Mouse (Mus musculus) macrophage (primary cell): ENCODE data around the gene Ybx2. TPM values are rescaled to one million over a fixed set of nuclear protein-coding genes. Genes with fewer than 3 reads are reported as not detected.
"Not testable (repeated sequence)": the region's sequence is repeated elsewhere in the genome, so short reads cannot be mapped to it uniquely, and the experiment has no call there.

Source experiments
- H3K27ac ChIP-seq: fragments of 350-480 bp; formaldehyde crosslinking; 2 replicates; pipeline ENCODE4 v1.9.0; 2021
- H3K36me3 ChIP-seq: fragments of 350-480 bp; formaldehyde crosslinking; 2 replicates; pipeline ENCODE4 v1.9.0; 2021; ENCODE audit errors: inconsistent target
- H3K4me3 ChIP-seq: fragments of 350-480 bp; formaldehyde crosslinking; 2 replicates; pipeline ENCODE4 v1.9.0; 2021; ENCODE audit errors: inconsistent target
- H3K79me2 ChIP-seq: fragments of 350-480 bp; formaldehyde crosslinking; 2 replicates; pipeline ENCODE4 v1.9.0; 2021; ENCODE audit errors: inconsistent target
- WGBS: methylation state at CpG from one replicate; pipeline ENCODE4 v1.1.7; 2026; ENCODE audit warnings: inconsistent platforms; ENCODE audit not compliant: missing documents; 5-methylcytosine and 5-hydroxymethylcytosine counted together
- polyA plus RNA-seq: library from polyadenylated mRNA; stranded (reverse); fragments of 250-400 nt; gene quantifications from 3 replicates; pipeline ENCODE4 v1.2.4, GENCODE M21; 2018; ENCODE audit warnings: inconsistent platforms

Ybx2 gene
- polyA plus RNA-seq, 1 experiment from 2014 or later = not detected

DNA sequence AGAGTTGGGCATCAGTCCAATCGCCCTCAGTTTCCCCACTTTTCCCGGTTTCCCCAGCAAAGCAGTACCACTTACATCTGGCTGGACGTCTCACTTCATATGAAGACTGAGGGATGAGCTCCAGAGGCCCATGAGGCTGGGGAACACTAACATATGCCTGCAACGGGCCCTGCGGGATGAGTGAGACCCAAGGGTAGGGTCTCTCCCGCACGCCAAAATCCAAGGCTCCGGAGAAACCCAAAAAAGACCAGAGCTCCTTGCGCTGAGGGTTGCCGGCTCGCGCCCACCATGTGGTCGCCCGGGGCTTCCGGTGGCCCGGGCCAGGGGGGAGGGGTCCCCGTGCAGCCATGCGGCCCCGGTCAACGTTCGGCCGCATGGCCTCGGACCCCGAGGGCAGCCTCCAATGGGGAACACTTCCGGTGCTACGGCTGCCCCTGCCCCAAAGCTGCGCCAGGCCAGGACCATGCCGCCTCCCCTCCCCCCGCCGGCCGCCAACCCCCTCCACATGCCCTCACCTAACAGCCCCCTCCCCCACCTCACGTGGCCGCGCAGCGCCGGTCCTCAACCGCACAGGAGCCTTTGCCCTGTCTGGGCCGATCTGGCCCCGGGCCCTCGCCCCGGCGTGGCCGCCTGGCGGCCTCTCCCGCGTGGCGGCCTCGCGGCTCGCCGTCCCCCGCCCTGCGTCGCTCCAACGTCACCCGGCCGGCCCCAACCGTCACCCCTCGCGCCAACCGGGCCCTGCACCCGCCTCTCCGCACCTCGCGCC lies 15.1 kb upstream of the Ybx2 start:
- Histone ChIP-seq H3K4me3 (peak overlapping the region; percentile 86), H3K27ac (peak overlapping the region; percentile 77), H3K79me2 (peaks cover 48% of the 10 kb centered on the region), H3K36me3 (peaks cover 33% of the 10 kb centered on the region)
- under 1% methylated on average over 42 of the region's 65 CpGs for WGBS

DNA sequence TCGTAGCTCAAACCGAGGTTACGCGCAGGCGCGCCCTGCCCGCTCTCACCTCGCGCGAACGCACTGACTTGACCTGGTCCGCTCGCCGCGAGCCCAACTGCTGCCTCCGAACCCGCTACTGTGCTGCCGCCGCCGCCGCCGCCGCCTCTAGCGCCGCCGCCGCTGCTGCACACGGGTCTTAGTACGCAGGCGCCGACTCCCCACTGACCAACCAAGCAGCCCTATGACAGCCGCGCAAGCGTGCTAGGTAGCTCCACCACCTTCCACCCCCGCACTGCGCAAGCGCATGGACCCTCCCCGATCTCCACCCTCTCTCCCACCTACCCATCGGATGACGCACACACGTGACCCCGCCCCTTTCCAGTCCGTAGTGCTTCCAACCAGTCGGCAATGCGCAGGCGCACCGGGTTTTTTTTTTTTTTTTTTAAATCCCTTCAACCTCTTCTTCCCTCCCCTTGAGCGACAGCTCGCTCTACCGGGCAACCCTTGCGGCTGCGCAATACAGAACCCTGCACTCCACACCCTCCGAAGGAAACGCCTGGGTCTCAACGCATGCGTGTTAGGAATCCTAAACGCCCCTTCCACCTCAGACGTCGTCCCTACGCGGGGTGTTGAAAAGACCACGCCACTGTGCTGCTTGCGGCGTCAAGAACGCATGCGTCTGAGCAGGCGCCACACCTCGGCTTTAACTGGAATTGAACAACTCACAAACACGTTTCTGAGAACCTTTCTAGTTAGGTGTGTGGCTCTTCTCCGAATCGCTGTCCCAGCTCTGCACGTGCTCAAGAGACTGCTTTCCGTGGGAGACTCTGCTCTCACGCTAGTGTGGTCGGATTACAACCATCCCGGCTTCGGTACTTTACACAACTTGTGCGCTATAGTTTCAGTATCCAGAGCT lies 14.2 kb upstream of the Ybx2 start, which contains the start of gene Eif5a:
Gene Eif5a (minus strand): TSS at position 845 of the 898 bp plus-strand sequence.
- Histone ChIP-seq H3K27ac (peak within 1 kb of the TSS; percentile 85), H3K36me3 (peaks cover 24% of the 10 kb centered on the region), H3K79me2 (peaks cover 39% of the 10 kb centered on the region), H3K4me3 (peak within 1 kb of the TSS; percentile 86)
- under 1% methylated on average over 78 of the region's 78 CpGs for WGBS

DNA sequence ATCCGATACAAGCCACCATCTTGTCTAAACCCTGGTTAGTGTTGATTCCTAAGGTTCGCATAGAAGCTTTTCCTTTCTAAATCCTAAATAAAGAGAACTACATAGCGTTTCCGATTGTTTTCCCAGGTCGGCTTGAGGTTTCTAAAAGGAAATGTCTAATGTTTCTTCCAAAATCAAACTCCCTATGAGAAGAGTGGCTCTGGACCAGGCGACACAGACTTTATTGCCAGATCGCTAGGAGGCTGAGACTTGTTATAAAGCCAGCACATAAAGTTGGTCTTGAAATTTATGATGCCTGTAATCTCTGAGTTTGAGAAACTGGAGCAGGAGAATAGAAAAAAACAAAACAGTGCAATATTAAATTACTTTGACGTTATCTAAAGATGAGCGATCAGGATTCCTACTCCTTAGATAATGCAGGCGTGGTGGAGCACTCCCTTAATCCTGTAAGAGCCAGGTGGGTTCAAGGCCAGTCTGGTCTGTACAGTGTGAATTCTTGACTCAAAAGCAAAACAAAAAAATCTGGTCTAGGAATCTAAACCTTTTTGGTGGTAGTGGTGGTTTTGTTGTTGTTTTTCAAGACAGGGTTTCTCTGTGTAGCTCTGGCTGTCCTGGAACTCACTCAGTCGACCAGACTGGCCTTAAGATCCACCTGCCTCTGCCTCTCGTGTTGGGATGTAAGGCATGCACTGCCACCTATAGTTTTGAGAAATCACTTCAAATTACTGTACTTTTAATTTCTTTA lies 13.4 kb upstream of the Ybx2 start:
- peak overlapping the region; percentile 67 for H3K4me3 ChIP-seq
- peak overlapping the region; percentile 85 for H3K27ac ChIP-seq
- WGBS = 9% methylated on average over 12 of the region's 12 CpGs
- peaks cover 31% of the 10 kb centered on the region for H3K79me2 ChIP-seq
- H3K36me3 ChIP-seq = peaks cover 15% of the 10 kb centered on the region; the same call in 1 of the 2 replicates

DNA sequence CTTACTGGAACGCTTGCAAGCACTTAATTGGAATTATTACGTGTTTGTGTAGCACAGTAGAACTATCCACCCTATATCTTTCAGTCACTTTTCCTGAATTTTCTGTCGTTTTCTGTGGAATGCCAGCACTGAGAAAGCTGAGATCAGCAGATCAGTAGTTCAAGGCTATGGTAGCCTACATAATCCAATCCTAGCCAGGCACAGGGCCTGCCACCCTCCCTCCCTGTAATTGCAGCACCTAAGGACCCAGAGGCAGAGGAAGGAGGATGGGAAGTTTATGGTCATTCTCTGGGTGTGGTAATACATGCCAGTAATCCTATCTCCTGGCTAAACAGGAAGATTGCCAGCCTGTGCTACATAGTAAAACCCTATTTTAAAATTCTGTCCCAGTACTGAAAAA lies 12.8 kb upstream of the Ybx2 start:
- Histone ChIP-seq H3K4me3 (peak overlapping the region; percentile 67; the same call in 1 of the 2 replicates), H3K27ac (peak overlapping the region; percentile 85), H3K36me3 (peaks cover 10% of the 10 kb centered on the region; the same call in 1 of the 2 replicates), H3K79me2 (peaks cover 25% of the 10 kb centered on the region)
- 80% methylated on average over 3 of the region's 3 CpGs for WGBS

DNA sequence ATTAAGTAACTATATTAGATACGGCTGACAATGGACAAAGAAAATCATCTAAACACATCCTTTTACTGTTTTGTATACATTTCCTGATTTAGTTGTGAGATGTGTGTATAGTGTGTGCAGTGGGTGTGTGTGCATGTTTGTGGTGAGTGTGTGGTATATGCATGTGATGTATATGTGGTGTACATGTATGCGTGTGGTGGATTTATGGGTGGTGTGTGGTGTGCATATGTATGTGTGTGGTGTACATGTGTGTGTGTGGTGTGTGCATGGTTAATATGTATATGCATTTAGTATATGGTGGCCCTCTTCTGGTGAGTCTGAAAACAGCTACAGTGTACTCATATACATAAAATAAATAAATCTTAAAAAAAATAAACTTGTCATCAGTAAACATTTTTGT lies 8.1 kb upstream of the Ybx2 start:
- H3K79me2 ChIP-seq = no peaks in the 10 kb centered on the region
- no peak overlapping the region for H3K4me3 ChIP-seq
- no peaks in the 10 kb centered on the region for H3K36me3 ChIP-seq
- no peak overlapping the region for H3K27ac ChIP-seq
- 95% methylated on average over 2 of the region's 2 CpGs for WGBS

DNA sequence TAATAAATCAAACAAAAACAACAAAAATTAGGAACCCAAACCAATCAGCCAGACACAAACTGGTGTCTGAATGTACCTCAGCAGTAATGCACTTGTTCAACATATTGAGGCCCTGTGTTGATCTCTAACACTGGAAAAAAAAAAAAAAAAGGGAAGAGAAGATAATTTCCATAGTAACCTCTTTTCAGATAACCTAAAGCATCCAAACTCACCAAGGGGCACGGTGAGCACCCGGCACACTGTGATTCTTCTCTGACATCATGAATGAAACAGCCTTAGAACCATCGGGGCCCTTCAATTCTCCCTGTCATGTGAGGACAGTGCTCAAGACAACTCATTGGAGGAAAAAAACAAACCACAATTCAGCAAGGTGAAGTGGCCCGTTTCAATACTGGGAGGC lies 5.9 kb upstream of the Ybx2 start:
- Histone ChIP-seq H3K36me3 (no peaks in the 10 kb centered on the region), H3K4me3 (no peak overlapping the region)

DNA sequence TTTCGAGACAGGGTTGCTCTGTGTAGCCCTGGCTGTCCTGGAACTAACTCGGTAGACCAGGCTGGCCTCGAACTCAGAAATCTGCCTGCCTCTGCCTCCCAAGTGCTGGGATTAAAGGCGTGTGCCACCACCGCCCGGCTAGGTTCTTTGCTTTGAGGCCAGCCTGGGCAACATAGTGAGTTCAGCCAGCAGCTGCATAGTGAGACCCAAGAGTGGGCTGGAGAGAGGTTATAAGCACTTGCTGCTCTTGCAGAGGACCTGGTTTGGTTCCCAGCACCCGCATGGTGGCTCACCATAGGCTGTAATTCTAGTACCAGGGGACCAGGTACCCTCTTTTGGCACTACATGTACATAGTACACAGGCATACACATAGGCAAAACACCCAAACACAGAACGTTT lies 5.4 kb upstream of the Ybx2 start:
- not testable (repeated sequence) for H3K27ac ChIP-seq, H3K79me2 ChIP-seq, H3K4me3 ChIP-seq, H3K36me3 ChIP-seq
- 89% methylated on average over 8 of the region's 8 CpGs for WGBS

More for the DNA sequence above, 5.9 kb upstream of the Ybx2 start:
- H3K27ac ChIP-seq = no peak overlapping the region
- WGBS = 57% methylated on average over 4 of the region's 4 CpGs
- no peaks in the 10 kb centered on the region for H3K79me2 ChIP-seq

DNA sequence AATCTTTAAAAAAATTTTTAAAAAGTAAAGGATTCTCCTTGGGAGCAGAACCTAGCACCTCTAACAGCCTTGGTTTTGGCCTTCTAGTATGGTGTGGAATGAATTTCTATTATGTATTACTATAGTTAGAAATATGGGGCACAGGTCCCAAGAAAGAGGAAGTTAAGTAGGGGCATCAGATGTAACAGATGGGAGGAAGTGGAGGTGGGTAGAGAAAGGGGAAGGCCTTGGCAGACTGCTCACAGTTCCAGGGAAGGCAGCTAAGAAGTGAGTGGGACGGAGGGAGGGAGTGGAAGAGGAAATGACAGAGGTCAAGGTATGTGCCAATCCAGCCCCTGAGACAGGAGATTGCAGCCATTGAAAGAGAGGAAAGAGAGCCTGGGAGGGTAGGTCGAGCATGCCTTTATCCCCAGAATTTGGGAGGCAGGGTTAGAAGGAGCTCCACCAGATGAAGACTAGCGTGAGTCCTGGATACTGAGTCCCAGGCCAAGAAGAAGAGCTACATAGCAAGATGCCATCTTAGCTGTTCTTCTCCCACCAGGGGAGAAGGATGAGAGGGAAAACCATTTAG lies 4.5 kb upstream of the Ybx2 start:
- no peaks in the 10 kb centered on the region for H3K36me3 ChIP-seq
- WGBS = 5% methylated on average over 3 of the region's 3 CpGs
- no peaks in the 10 kb centered on the region for H3K79me2 ChIP-seq
- no peak overlapping the region for H3K4me3 ChIP-seq
- peak overlapping the region; percentile 33 for H3K27ac ChIP-seq

DNA sequence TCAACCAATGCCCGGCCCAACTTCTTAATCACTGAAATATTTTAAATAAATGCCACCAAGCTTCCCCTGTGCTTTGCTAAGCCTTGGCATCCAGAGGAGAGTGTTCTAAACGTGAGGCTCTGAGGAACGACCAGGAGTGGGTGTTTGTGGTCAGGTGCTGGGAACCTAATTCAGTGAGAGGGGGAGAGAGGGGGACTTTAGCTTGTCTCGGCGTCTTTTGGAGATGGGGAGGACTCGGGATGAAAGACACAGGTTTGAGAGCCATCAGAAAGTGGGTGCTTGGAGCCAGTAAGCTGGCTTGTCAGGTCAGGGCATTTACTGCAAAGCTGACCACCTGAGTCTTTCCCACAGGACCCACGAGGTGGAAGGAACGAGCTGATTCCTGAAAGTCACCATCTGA lies 3.8 kb upstream of the Ybx2 start:
- peak overlapping the region; percentile 33; the same call in 1 of the 2 replicates for H3K27ac ChIP-seq
- WGBS = 28% methylated on average over 7 of the region's 8 CpGs
- H3K4me3 ChIP-seq = no peak overlapping the region

DNA sequence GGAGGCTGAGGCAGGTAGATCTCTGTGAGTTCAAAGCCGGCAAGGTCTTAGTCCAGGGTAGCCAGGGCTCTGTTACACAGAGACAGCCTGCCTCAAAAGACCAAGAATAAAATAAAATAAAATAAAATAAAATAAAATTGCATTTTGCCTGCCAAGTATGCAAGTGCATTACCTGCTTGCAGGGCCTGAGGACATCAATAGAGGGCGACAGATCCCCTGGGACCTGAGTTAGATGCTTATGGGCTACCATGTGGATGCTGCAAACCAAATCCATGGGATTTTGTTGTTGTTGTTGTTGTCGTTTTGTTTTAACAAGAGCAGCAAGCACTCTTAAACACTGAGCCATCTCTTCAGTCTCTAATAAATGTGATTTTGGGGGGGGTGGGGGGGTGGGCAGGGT lies 3.3 kb upstream of the Ybx2 start:
- no peaks in the 10 kb centered on the region for H3K79me2 ChIP-seq
- no peak overlapping the region for H3K4me3 ChIP-seq
- H3K27ac ChIP-seq = no peak overlapping the region
- 72% methylated on average over 3 of the region's 3 CpGs for WGBS
- no peaks in the 10 kb centered on the region for H3K36me3 ChIP-seq

More for the DNA sequence above, 3.8 kb upstream of the Ybx2 start:
- no peaks in the 10 kb centered on the region for H3K79me2 ChIP-seq
- no peaks in the 10 kb centered on the region for H3K36me3 ChIP-seq

DNA sequence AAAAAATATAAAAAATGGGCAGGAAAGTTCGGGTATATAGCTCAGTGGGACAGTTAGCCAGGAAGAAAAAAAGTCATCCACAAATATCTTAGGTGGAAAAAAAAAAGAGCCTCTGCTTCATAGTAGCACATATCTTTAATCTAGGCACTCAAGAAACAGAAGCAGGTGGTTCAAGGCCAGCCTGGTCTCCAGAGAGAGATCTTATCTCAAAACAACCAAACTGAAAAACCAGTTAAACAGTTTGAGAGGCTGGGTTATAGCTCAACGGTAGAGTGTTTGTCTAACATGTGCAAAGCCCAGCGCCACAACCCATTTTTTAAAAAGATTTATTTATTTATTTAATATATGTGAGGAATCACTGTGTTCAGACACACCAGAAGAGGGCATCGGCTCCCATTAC lies 2.5 kb upstream of the Ybx2 start:
- Histone ChIP-seq H3K27ac (no peak overlapping the region), H3K79me2 (no peaks in the 10 kb centered on the region), H3K4me3 (no peak overlapping the region), H3K36me3 (no peaks in the 10 kb centered on the region)
- 71% methylated on average over 4 of the region's 4 CpGs for WGBS

DNA sequence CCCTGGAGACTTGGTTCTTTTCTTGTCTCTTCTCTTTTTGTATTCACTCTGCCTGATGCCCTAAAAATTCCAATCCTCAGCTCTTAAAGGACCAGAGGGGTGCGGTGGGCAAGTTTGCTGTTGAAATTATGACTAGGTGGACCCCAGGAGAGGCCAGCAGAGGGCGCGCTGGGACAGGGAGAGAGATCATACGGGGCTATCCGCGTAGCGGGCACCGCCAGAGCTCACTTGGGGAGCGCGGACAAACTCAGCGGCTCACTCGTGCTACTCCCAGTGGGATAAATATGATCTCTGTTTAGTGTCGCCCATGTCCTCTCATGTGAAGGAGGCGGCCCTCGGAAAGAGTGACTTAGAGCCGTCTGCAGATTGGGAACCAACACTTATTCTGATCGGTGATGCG lies 1.4 kb upstream of the Ybx2 start:
- WGBS = 2% methylated on average over 17 of the region's 18 CpGs
- no peaks in the 10 kb centered on the region for H3K79me2 ChIP-seq
- no peak overlapping the region for H3K27ac ChIP-seq
- H3K36me3 ChIP-seq = no peaks in the 10 kb centered on the region
- no peak overlapping the region for H3K4me3 ChIP-seq

DNA sequence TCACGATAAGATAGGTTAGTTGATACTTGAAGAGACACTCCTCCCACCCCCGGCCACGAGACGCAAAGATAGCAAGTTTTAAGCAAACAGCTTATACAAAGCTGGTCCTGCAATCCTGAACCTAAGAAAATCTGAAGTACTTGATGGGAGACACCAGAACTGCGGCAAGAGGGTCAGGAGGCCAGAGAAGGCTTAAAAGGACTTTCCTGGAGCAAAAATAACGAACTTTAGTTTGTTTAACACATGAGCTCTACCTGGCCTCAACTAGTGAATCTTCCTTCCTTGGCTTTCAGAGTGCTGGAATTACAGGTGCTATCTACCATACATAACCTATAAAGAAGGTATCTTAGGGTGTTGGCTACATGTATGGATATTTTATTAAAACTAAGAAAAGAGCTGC lies 915 bp upstream of the Ybx2 start:
- Histone ChIP-seq H3K79me2 (no peaks in the 10 kb centered on the region), H3K27ac (no peak overlapping the region), H3K4me3 (no peak overlapping the region), H3K36me3 (no peaks in the 10 kb centered on the region)
- 22% methylated on average over 6 of the region's 6 CpGs for WGBS

DNA sequence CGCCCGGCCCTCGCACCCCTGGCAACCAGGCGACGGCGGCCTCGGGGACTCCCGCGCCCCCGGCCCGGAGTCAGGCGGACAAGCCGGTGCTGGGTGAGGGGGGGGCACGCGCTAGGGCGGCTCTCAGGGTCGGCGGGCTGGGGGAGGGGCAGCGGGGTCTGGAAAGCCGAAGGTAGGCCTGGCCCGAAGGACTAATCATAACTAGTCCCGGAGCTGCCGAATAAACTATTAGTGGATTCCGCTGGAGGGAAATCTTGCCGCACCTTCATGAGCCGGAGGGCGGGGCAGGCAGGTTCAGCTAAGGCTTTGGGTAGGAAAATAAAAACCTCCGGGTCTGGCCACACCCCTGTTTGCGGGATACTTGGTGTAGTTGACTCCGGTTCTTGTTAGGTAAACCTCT lies 560 bp downstream of the Ybx2 start:
- Histone ChIP-seq H3K4me3 (no peak overlapping the region), H3K36me3 (no peaks in the 10 kb centered on the region), H3K27ac (no peak overlapping the region), H3K79me2 (no peaks in the 10 kb centered on the region)
- WGBS = 2% methylated on average over 25 of the region's 30 CpGs
